Mouse (Mus musculus) brain, embryonic 14.5 days (tissue): ENCODE results near the gene Gstcd.

Source experiments
- CTCF ChIP-seq: fragments of 200-500 bp; IDR thresholded peaks from 2 replicates; pipeline ENCODE4 v1.5.1; 2012; ENCODE audit warnings: inconsistent platforms, mild to moderate bottlenecking, moderate library complexity, borderline replicate concordance; ENCODE audit not compliant: insufficient read depth, insufficient read length; ENCODE audit errors: extremely low read depth
- POLR2A ChIP-seq: fragments of 200-500 bp; IDR thresholded peaks from 2 replicates; pipeline ENCODE4 v1.6.1; 2012; ENCODE audit warnings: mild to moderate bottlenecking, inconsistent platforms, borderline replicate concordance; ENCODE audit not compliant: poor library complexity, insufficient read depth, insufficient read length, severe bottlenecking; ENCODE audit errors: extremely low read depth

GRCm38 (mm10) chr3:133103768-133104167 lies 11.9 kb upstream of the Gstcd start:
- no peak for TF ChIP-seq CTCF
- no peak for TF ChIP-seq POLR2A
